Mouse (Mus musculus) gastrocnemius, adult 2 months (tissue): ENCODE data around the gene Nphp3. TPM values are rescaled to one million over a fixed set of nuclear protein-coding genes. Genes with fewer than 3 reads are reported as not detected.

Experiments used
- DNase-seq: peaks from one replicate; pipeline ENCODE4 v3.0.0; 2022
- H3K27ac ChIP-seq: fragments of 200-600 bp; 2 replicates; pipeline ENCODE4 v1.8.1; 2022; ENCODE audit warnings: mild to moderate bottlenecking
- H3K4me3 ChIP-seq: fragments of 200-600 bp; 2 replicates; pipeline ENCODE4 v1.8.1; 2022; ENCODE audit warnings: mild to moderate bottlenecking, moderate library complexity
- CTCF ChIP-seq: fragments of 200-600 bp; IDR thresholded peaks from 2 replicates; pipeline ENCODE4 v1.8.1; 2022; ENCODE audit warnings: antibody characterized with exemption, mild to moderate bottlenecking, moderate library complexity
- intact Hi-C: fragments of 180-260 bp; cut with DNase I; formaldehyde crosslinking; loops from one replicate; pipeline ENCODE4 v1.15.1; 2025
- total RNA-seq, 2 experiments: library from RNA; stranded (reverse); gene quantifications; 2 replicates each; pipeline ENCODE4 v1.2.3; 2021

Nphp3 gene
- total RNA-seq, 2 experiments from 2014 or later = 0.89 to 1.1 TPM

- intact Hi-C loops = no loop called here
- Histone ChIP-seq H3K4me3 (no peak overlapping the region), H3K27ac (no peak overlapping the region)
- no peak for TF ChIP-seq CTCF
- DNase-seq = no peak
These were observed 68.7 kb downstream of the Nphp3 start for GRCm38 (mm10) chr9:104070863-104071604.

GRCm38 (mm10) chr9:104075808-104076207 is 73.5 kb downstream of the Nphp3 start:
- TF ChIP-seq CTCF = peak; percentile 67
- H3K4me3 ChIP-seq = no peak overlapping the region
- H3K27ac ChIP-seq = no peak overlapping the region
- intact Hi-C loops = no loop called here
- no peak for DNase-seq

- DNase-seq = no peak
- TF ChIP-seq CTCF = no peak
- intact Hi-C loops = no loop called here
- H3K4me3 ChIP-seq = no peak overlapping the region
- H3K27ac ChIP-seq = no peak overlapping the region
These were observed 76.4 kb downstream of the Nphp3 start for GRCm38 (mm10) chr9:104078780-104079179.

- no peak overlapping the region for H3K27ac ChIP-seq
- DNase-seq = peak; percentile 37
- TF ChIP-seq CTCF = peak; percentile 61
- intact Hi-C loops = no loop called here
- no peak overlapping the region for H3K4me3 ChIP-seq
These were observed 77.0 kb downstream of the Nphp3 start for GRCm38 (mm10) chr9:104079379-104079778.

- no peak for TF ChIP-seq CTCF
- no peak overlapping the region for H3K27ac ChIP-seq
- no peak for DNase-seq
- H3K4me3 ChIP-seq = no peak overlapping the region
- intact Hi-C loops = no loop called here
These were observed 77.7 kb downstream of the Nphp3 start for GRCm38 (mm10) chr9:104080038-104080437.

GRCm38 (mm10) chr9:104085730-104086429 is 83.5 kb downstream of the Nphp3 start:
- TF ChIP-seq CTCF = no peak
- Histone ChIP-seq H3K4me3 (no peak overlapping the region), H3K27ac (no peak overlapping the region)
- intact Hi-C loops = no loop called here
- no peak for DNase-seq

GRCm38 (mm10) chr9:104088555-104088954 is 86.2 kb downstream of the Nphp3 start:
- DNase-seq = peak; percentile 26
- peak overlapping the region; percentile 44 for H3K27ac ChIP-seq
- TF ChIP-seq CTCF = no peak
- peak overlapping the region; percentile 4; the same call in 1 of the 2 replicates for H3K4me3 ChIP-seq
- intact Hi-C loops = no loop called here

- DNase-seq = no peak
- no peak overlapping the region for H3K27ac ChIP-seq
- no peak for TF ChIP-seq CTCF
- intact Hi-C loops = no loop called here
- no peak overlapping the region for H3K4me3 ChIP-seq
These were observed 90.6 kb downstream of the Nphp3 start for GRCm38 (mm10) chr9:104092945-104093344.

Other genes starting within 250 kb of the Nphp3 start
- not detected for gene Tmem108, start 240.7 kb upstream of the Nphp3 start, total RNA-seq
- not detected for gene Gm28305, start 38.1 kb downstream of the Nphp3 start, total RNA-seq
- gene Uba5, start 60.6 kb downstream of the Nphp3 start, total RNA-seq = 10 to 100 TPM; 12.6 to 12.9 TPM
- gene Acad11, start 60.8 kb downstream of the Nphp3 start, total RNA-seq = 10 to 100 TPM; 38.3 to 53.7 TPM
- under 1 TPM; 0.61 to 0.71 TPM for gene Ackr4, start 124.4 kb downstream of the Nphp3 start, total RNA-seq